9 mouse cellular contexts compared by ENCODE assay signal in genomic region chr10:84172828-84173321, GRCm38 (mm10).
DNase-seq lines count a peak whose midpoint lies in the region; ATAC-seq and TF ChIP-seq lines count a peak whose summit lies in the region.
"Had no signal": no experiment of that assay in that cellular context is flagged by ENCODE, and none has a peak within 500 bp of the region (broad histone marks: within the 10 kb centered on the region; RNA-seq: fewer than 3 reads in every experiment).

No protein-coding gene starts in this region.

- 57% methylated on average over 4 of the region's 4 CpGs for WGBS in hindbrain, embryonic 11.5 days
- WGBS in hindbrain, embryonic 12.5 days = 55% methylated on average over 4 of the region's 4 CpGs

- no peak overlapping the region for H3K4me3 ChIP-seq in hindbrain, embryonic 11.5 days (ENCODE audit: low read depth, low read length)
- no peak overlapping the region for H3K4me3 ChIP-seq in hindbrain, embryonic 12.5 days
- H3K4me3 ChIP-seq in cortical plate, adult 2 months (ENCODE audit: insufficient read depth, low read length) = no peak overlapping the region
- H3K4me3 ChIP-seq: erythroblast, embryonic 14.5 days had no signal

- H3K4me1 ChIP-seq in hindbrain, embryonic 11.5 days (replicated peaks; ENCODE audit: control insufficient read depth, insufficient read depth, low read length) = no peaks in the 10 kb centered on the region
- peaks cover 9% of the 10 kb centered on the region; the same call in 1 of the 2 replicates for H3K4me1 ChIP-seq in hindbrain, embryonic 12.5 days
- H3K4me1 ChIP-seq in cortical plate, adult 2 months (ENCODE audit: control insufficient read depth, insufficient read depth, low read length) = peaks cover 5% of the 10 kb centered on the region; the same call in 1 of the 2 replicates

- no peak overlapping the region for H3K27ac ChIP-seq in hindbrain, embryonic 11.5 days (ENCODE audit: low read depth, low read length)
- H3K27ac ChIP-seq in hindbrain, embryonic 12.5 days = no peak overlapping the region
- peak overlapping the region; percentile 36; the same call in 1 of the 2 replicates for H3K27ac ChIP-seq in cortical plate, adult 2 months (ENCODE audit: insufficient read depth, low read length)

- no peak overlapping the region for H3K4me2 ChIP-seq in hindbrain, embryonic 11.5 days (replicated peaks; ENCODE audit: low read depth, low read length)
- H3K4me2 ChIP-seq in hindbrain, embryonic 12.5 days (replicated peaks) = no peak overlapping the region

- no peak for TF ChIP-seq POLR2A in cortical plate, adult 2 months (IDR thresholded peaks at IDR 0.05; ENCODE audit: extremely low read depth, insufficient read depth, low read length)

- H3K9ac ChIP-seq in hindbrain, embryonic 11.5 days (ENCODE audit: low read depth, low read length) = no peak overlapping the region
- H3K9ac ChIP-seq in hindbrain, embryonic 12.5 days = no peak overlapping the region

- ATAC-seq in hindbrain, embryonic 11.5 days (ENCODE audit: low FRiP score) = no peak
- no peak for ATAC-seq in hindbrain, embryonic 12.5 days (ENCODE audit: low FRiP score)

- H3K9me3 ChIP-seq in hindbrain, embryonic 11.5 days (ENCODE audit: control insufficient read depth, low read length) = no peaks in the 10 kb centered on the region
- no peaks in the 10 kb centered on the region for H3K9me3 ChIP-seq in hindbrain, embryonic 12.5 days (replicated peaks)

- intact Hi-C loops in left cerebral cortex, postnatal 4 days (cut with DNase I) = no loop called here

- TF ChIP-seq CTCF in cortical plate, adult 2 months (IDR thresholded peaks at IDR 0.05; ENCODE audit: extremely low read depth, insufficient read depth, low read length) = no peak

- no peaks in the 10 kb centered on the region for H3K36me3 ChIP-seq in hindbrain, embryonic 11.5 days (ENCODE audit: control insufficient read depth, insufficient read depth, low read length)
- H3K36me3 ChIP-seq in hindbrain, embryonic 12.5 days = no peaks in the 10 kb centered on the region

- peak; percentile 20 for DNase-seq in hindbrain, embryonic 11.5 days (ENCODE audit: low spot score)
- DNase-seq in heart, adult 8-10 months (ENCODE audit: low spot score) = peak; percentile 72
- DNase-seq in left cerebral cortex, postnatal 4 days = peak; percentile 26
- DNase-seq in right cerebral cortex, postnatal 4 days = peak; percentile 5
- DNase-seq in natural killer cell, adult 2 months (ENCODE audit: low spot score in 2 of 2) = no peak
- DNase-seq in cerebellum, postnatal 25 days = no peak

- H3K27me3 ChIP-seq in hindbrain, embryonic 11.5 days (ENCODE audit: control insufficient read depth, insufficient read depth, low read length) = no peaks in the 10 kb centered on the region
- no peaks in the 10 kb centered on the region for H3K27me3 ChIP-seq in hindbrain, embryonic 12.5 days

Comparison
In these comparisons a context has a peak if more than half of its experiments do, and no peak if none do; other contexts are left out.
1. DNase-seq: peak in hindbrain, embryonic 11.5 days (single experiment), heart, adult 8-10 months (single experiment), left cerebral cortex, postnatal 4 days (single experiment) and right cerebral cortex, postnatal 4 days (single experiment); none in natural killer cell, adult 2 months (0 of 2) and cerebellum, postnatal 25 days (0 of 2).